Mouse (Mus musculus): Measurements from ENCODE around the gene Lgals2. TPM values are rescaled to one million over a fixed set of nuclear protein-coding genes. Genes with fewer than 3 reads are reported as not detected.
A peak's percentile ranks its signal among the peaks of the same experiment; 100 is the strongest.
"Not testable (repeated sequence)": the region's sequence is repeated elsewhere in the genome, so short reads cannot be mapped to it uniquely, and the experiment has no call there.

Lgals2 gene
- polyA plus RNA-seq, 1 experiment = 6.0 TPM

DNA sequence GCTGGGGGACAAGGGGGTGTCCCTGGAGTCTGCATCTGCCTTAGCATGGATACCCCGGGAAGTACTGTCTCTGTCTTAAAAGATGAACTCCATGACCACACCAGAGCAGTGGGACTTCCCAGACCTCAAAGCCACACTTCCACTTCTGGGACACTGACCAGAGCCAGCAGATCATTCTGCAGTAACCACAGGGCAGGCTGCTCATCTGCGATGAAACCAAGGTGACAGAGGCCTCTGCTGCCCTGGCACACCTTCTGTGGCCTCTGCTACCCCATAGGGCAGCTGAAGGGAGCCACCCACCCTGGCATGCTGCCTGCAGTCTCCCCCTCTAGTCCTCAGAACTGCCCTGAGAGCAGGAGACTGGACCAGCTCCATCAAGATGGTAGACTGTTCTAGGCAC lies 40.4 kb upstream of the Lgals2 start:
- H3K4me3 ChIP-seq (replicated peaks; ENCODE audit: extremely low read depth, low read depth, low read length) = no peak overlapping the region
- DNase-seq = no peak
- WGBS = 50% methylated on average over 2 of the region's 2 CpGs
- no peak for TF ChIP-seq CTCF (IDR thresholded peaks at IDR 0.05; ENCODE audit: insufficient read depth, low read length)
- no peak for TF ChIP-seq POLR2A (IDR thresholded peaks at IDR 0.05; ENCODE audit: borderline replicate concordance, extremely low read depth, low read depth, low read length)
- H3K4me1 ChIP-seq (ENCODE audit: control insufficient read depth, insufficient read depth, low read length) = peaks cover 7% of the 10 kb centered on the region

GRCm38 (mm10) chr15:78894726-78895125 lies 39.4 kb upstream of the Lgals2 start:
- 67% methylated on average over 13 of the region's 13 CpGs for WGBS
- peaks cover 9% of the 10 kb centered on the region for H3K4me1 ChIP-seq (ENCODE audit: control insufficient read depth, insufficient read depth, low read length)
- TF ChIP-seq POLR2A (IDR thresholded peaks at IDR 0.05; ENCODE audit: borderline replicate concordance, extremely low read depth, low read depth, low read length) (no peak), CTCF (IDR thresholded peaks at IDR 0.05; ENCODE audit: insufficient read depth, low read length) (no peak)
- H3K4me3 ChIP-seq (replicated peaks; ENCODE audit: extremely low read depth, low read depth, low read length) = no peak overlapping the region
- no peak for DNase-seq

GRCm38 (mm10) chr15:78892440-78892839 lies 37.1 kb upstream of the Lgals2 start:
- TF ChIP-seq CTCF (IDR thresholded peaks at IDR 0.05; ENCODE audit: insufficient read depth, low read length) (no peak), POLR2A (IDR thresholded peaks at IDR 0.05; ENCODE audit: borderline replicate concordance, extremely low read depth, low read depth, low read length) (no peak)

DNA sequence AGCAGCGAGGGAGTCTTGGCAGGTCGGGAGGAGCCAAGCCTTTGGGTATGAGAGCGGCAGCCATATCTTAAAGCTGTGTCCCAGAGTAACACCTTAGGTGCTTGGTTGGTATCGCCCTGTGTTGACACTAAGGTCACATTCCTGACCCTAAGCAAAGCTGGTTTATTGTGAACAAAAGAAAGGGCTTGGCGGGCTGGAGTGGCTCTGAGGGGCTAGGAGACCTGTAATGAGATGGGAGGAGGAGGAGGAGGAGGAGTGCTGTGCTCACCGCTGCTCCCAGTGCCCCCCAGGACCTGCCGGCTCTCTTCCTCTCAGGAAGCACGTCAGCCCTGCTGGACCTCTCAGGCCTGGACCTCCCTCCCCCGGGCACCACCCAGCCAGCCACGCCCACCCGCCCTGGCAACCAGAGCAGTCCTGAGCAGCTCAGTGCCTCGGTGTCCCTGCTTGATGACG lies 34.1 kb upstream of the Lgals2 start:
- TF ChIP-seq CTCF (IDR thresholded peaks at IDR 0.05; ENCODE audit: insufficient read depth, low read length) = no peak
- peak; percentile 24; the same call in 1 of the 2 replicates for TF ChIP-seq POLR2A (IDR thresholded peaks at IDR 0.05; ENCODE audit: borderline replicate concordance, extremely low read depth, low read depth, low read length)
- Histone ChIP-seq H3K4me3 (replicated peaks; ENCODE audit: extremely low read depth, low read depth, low read length) (no peak overlapping the region), H3K4me1 (ENCODE audit: control insufficient read depth, insufficient read depth, low read length) (0 out of 2 replicates have a peak, but pooled peaks cover 3% of the 10 kb centered on the region)
- WGBS = 37% methylated on average over 13 of the region's 13 CpGs
- DNase-seq = peak; percentile 31

More at GRCm38 (mm10) chr15:78892440-78892839, 37.1 kb upstream of the Lgals2 start:
- H3K4me3 ChIP-seq (replicated peaks; ENCODE audit: extremely low read depth, low read depth, low read length) = no peak overlapping the region
- DNase-seq = no peak
- H3K4me1 ChIP-seq (ENCODE audit: control insufficient read depth, insufficient read depth, low read length) = peaks cover 10% of the 10 kb centered on the region
- 77% methylated on average over 7 of the region's 7 CpGs for WGBS

DNA sequence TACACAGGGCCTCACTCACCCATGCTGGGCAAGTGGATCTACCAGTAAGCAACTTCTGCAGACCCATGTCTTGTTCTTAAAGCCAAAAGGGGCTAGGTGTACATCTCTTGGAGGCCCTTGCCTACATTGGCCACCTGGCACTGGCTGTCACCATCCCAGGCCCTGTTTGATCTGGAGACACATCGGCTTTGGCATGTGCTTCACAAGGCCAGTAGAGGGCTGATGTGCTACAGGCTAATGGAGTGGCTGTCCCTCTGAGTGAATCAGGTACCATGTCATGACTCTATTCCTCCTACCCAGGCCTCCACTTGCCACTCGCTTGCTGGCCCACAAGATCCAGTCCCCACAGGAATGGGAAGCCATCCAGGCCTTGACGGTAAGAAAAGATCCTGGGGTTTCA lies 26.5 kb upstream of the Lgals2 start:
- Histone ChIP-seq H3K4me1 (ENCODE audit: control insufficient read depth, insufficient read depth, low read length) (peaks cover 7% of the 10 kb centered on the region), H3K4me3 (replicated peaks; ENCODE audit: extremely low read depth, low read depth, low read length) (no peak overlapping the region)
- DNase-seq = no peak
- 83% methylated on average over 3 of the region's 3 CpGs for WGBS
- no peak for TF ChIP-seq POLR2A (IDR thresholded peaks at IDR 0.05; ENCODE audit: borderline replicate concordance, extremely low read depth, low read depth, low read length)
- TF ChIP-seq CTCF (IDR thresholded peaks at IDR 0.05; ENCODE audit: insufficient read depth, low read length) = no peak

DNA sequence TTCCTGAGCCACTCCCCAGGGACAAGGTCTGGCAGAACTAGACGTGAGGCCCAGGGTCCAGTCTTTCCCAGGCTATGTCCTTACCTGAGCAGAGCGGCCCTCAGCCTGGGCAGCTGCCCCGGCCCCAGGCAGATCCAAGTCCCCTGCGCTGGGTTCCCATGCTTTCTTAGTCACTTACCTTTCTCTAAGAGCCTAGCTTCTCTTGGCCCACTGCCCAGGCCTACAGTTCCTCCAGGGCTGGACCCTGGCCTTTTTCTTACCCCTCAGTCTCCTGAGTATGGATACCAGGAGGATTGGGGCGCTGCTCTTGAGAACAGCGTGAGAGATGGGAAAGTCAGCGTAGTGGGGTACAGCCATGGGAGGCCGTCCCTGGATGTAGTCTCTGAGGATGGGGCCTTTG lies 25.1 kb upstream of the Lgals2 start:
- WGBS = 88% methylated on average over 8 of the region's 8 CpGs
- TF ChIP-seq CTCF (IDR thresholded peaks at IDR 0.05; ENCODE audit: insufficient read depth, low read length) (no peak), POLR2A (IDR thresholded peaks at IDR 0.05; ENCODE audit: borderline replicate concordance, extremely low read depth, low read depth, low read length) (no peak)
- H3K4me3 ChIP-seq (replicated peaks; ENCODE audit: extremely low read depth, low read depth, low read length) = no peak overlapping the region
- peaks cover 7% of the 10 kb centered on the region for H3K4me1 ChIP-seq (ENCODE audit: control insufficient read depth, insufficient read depth, low read length)
- no peak for DNase-seq

DNA sequence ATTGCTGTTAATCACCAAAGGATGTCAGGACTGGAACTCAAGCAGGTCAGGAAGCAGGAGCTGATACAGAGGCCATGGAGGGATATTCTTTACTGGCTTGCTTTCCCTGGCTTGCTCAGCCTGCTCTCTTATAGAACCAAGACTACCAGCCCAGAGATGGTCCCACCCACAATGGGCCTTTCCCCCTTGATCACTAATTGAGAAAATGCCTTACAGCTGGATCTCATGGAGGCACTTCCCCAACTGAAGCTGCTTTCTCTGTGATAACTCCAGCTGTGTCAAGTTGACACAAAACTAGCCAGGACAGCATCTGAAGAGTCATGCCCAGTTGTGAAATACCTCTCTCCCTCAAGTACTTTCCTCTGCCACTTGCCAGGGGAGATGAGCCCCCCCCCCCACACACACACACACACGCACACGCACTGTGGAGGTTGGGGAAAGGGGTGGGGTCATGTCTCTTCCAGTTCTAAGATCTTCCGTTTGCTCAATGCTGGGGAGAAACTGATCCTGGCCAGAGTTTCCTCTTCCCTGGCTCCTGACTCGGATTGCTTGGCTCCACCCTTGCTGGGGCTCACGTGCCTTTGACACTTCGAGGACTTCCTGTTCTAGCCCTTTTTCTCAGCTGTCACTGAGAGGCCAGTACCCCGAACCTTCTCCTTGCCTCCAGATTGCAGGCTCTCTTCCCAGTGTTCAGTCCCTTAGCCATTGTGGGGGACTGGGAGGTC lies 23.6 kb upstream of the Lgals2 start:
- not testable (repeated sequence) for H3K4me3 ChIP-seq (replicated peaks; ENCODE audit: extremely low read depth, low read depth, low read length); H3K4me1 ChIP-seq (ENCODE audit: control insufficient read depth, insufficient read depth, low read length)
- 7% methylated on average over 7 of the region's 7 CpGs for WGBS
- peak; percentile 44 for DNase-seq

DNA sequence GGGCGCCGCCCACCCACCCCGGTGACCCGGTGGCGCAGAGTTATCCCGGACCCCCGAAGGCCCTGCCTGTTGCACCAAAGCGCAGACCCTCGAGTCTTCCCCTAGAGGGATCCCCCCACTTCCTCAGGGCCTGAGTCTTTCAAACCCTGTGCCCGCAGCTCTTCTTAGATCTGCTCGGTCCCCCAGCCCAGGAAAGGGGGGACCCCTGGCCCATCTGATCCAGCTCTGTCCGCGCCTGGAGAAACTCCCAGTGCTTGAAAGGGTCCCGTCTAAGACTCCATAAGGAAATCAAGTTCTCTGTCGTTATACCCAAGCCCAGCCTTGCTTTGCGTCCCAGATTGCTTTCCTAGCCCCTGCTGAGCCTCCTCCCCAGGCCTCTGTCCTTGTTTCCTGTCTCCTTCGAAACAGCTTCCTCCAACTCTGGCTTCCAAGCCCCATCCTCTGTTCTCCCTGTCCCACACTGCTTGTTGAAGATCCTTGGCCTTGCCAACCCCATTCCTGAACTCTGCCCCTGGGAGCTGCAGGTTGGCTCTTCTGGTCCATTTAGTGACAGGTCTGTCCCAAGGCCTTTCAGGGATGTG lies 22.6 kb upstream of the Lgals2 start:
- TF ChIP-seq CTCF (IDR thresholded peaks at IDR 0.05; ENCODE audit: insufficient read depth, low read length) (no peak), POLR2A (IDR thresholded peaks at IDR 0.05; ENCODE audit: borderline replicate concordance, extremely low read depth, low read depth, low read length) (no peak)
- H3K4me3 ChIP-seq (replicated peaks; ENCODE audit: extremely low read depth, low read depth, low read length) = peak overlapping the region; percentile 51
- DNase-seq = peak; percentile 35
- WGBS = under 1% methylated on average over 17 of the region's 17 CpGs
- H3K4me1 ChIP-seq (ENCODE audit: control insufficient read depth, insufficient read depth, low read length) = peaks cover 7% of the 10 kb centered on the region

GRCm38 (mm10) chr15:78876991-78877809 lies 21.9 kb upstream of the Lgals2 start, which contains the start of gene Gga1:
Gene Gga1 (plus strand): TSS chr15:78877190.
- TF ChIP-seq CTCF (IDR thresholded peaks at IDR 0.05; ENCODE audit: insufficient read depth, low read length) (no peak), POLR2A (IDR thresholded peaks at IDR 0.05; ENCODE audit: borderline replicate concordance, extremely low read depth, low read depth, low read length) (peak; percentile 83; the same call in 1 of the 2 replicates)
- under 1% methylated on average over 74 of the region's 95 CpGs for WGBS

More at GRCm38 (mm10) chr15:78876991-78877809, 21.9 kb upstream of the Lgals2 start, which contains the start of gene Gga1:
- peak within 1 kb of the TSS; percentile 51 for H3K4me3 ChIP-seq (replicated peaks; ENCODE audit: extremely low read depth, low read depth, low read length)
- peaks cover 7% of the 10 kb centered on the region for H3K4me1 ChIP-seq (ENCODE audit: control insufficient read depth, insufficient read depth, low read length)
- DNase-seq = peak; percentile 97

All from lung, adult 2 months (tissue).